ENCODE assay signal across 31 mouse cellular contexts in the genomic region with DNA sequence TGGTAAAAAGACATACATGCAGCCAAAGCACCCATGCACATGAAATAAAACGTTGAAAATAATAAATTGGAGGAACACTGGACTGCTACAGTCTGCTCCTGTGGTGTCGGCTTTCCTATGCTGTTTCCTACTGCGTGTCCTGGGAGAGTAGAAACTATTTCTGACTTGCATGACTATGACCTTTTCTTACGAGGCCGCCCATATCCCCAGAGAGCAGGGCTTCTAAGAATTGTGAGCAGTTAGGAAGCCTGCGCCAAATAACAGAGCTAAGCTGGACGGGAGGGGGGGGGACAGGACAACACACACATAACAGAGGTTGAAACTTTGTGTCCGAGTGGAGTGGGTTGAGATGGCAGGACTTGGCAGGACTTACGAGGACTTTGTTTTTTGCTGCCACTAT. TPM values are rescaled to one million over a fixed set of nuclear protein-coding genes. Genes with fewer than 3 reads are reported as not detected.
DNase-seq lines count a peak whose midpoint lies in the region; ATAC-seq and TF ChIP-seq lines count a peak whose summit lies in the region.
"Had no signal": no experiment of that assay in that cellular context is flagged by ENCODE, and none has a peak within 500 bp of the region (broad histone marks: within the 10 kb centered on the region; RNA-seq: fewer than 3 reads in every experiment).

No protein-coding gene starts in this region.

- 84% methylated on average over 9 of the region's 9 CpGs for WGBS in heart, embryonic 10.5 days
- WGBS in liver, postnatal 0 days (ENCODE audit: insufficient replicate concordance), result 80% methylated on average over 9 of the region's 9 CpGs

- no peak for ATAC-seq in liver, postnatal 0 days
- ATAC-seq: forebrain, embryonic 16.5 days; inflammation-experienced regulatory T-cells, adult 6 months; liver, embryonic 12.5 days; lung, postnatal 0 days had no signal

- no peaks in the 10 kb centered on the region for H3K4me1 ChIP-seq in heart, embryonic 10.5 days
- no peaks in the 10 kb centered on the region for H3K4me1 ChIP-seq in liver, postnatal 0 days (ENCODE audit: insufficient read depth)
- H3K4me1 ChIP-seq: embryonic facial prominence, embryonic 13.5 days; heart, embryonic 15.5 days; hindbrain, embryonic 10.5 days; hindbrain, embryonic 15.5 days; kidney, embryonic 15.5 days; liver, embryonic 12.5 days; midbrain, embryonic 12.5 days; neural tube, embryonic 12.5 days had no signal

- no peak overlapping the region for H3K4me3 ChIP-seq in heart, embryonic 10.5 days
- no peak overlapping the region for H3K4me3 ChIP-seq in liver, postnatal 0 days (ENCODE audit: low read depth, low read length)
- H3K4me3 ChIP-seq: embryonic facial prominence, embryonic 13.5 days; heart, embryonic 15.5 days; hindbrain, embryonic 10.5 days; hindbrain, embryonic 15.5 days; kidney, embryonic 15.5 days; liver, embryonic 12.5 days; megakaryocyte, embryonic 14.5 days; midbrain, embryonic 12.5 days; myocyte; neural tube, embryonic 12.5 days had no signal

- H3K27ac ChIP-seq in heart, embryonic 10.5 days, result no peak overlapping the region
- no peak overlapping the region for H3K27ac ChIP-seq in liver, postnatal 0 days (ENCODE audit: low read depth)
- H3K27ac ChIP-seq: embryonic facial prominence, embryonic 13.5 days; heart, embryonic 15.5 days; hindbrain, embryonic 10.5 days; hindbrain, embryonic 15.5 days; kidney, embryonic 15.5 days; liver, embryonic 12.5 days; midbrain, embryonic 12.5 days; neural tube, embryonic 12.5 days had no signal

- H3K9ac ChIP-seq in liver, postnatal 0 days (replicated peaks), result no peak overlapping the region
- H3K9ac ChIP-seq: embryonic facial prominence, embryonic 13.5 days; heart, embryonic 15.5 days; hindbrain, embryonic 15.5 days; kidney, embryonic 15.5 days; liver, embryonic 12.5 days; midbrain, embryonic 12.5 days; neural tube, embryonic 12.5 days had no signal

- peaks cover 18% of the 10 kb centered on the region for H3K36me3 ChIP-seq in heart, embryonic 10.5 days
- peaks cover 24% of the 10 kb centered on the region for H3K36me3 ChIP-seq in liver, postnatal 0 days (replicated peaks; ENCODE audit: insufficient read depth, low read length)

- DNase-seq in adrenal gland, postnatal 10 days, result peak; percentile 27
- no peak for DNase-seq in adrenal gland, postnatal 25 days
- peak; percentile 37 to 42 for DNase-seq in heart, adult 18-20 months
- DNase-seq in heart, embryonic 10.5 days (ENCODE audit: low spot score), result no peak
- peak; percentile 15 for DNase-seq in kidney, postnatal 10 days
- DNase-seq in kidney, postnatal 25 days, result no peak
- no peak for DNase-seq in liver, postnatal 0 days
- DNase-seq: cerebellum, adult 11 months; cerebellum, adult 9-11 months; kidney, adult 11 months; layer of hippocampus, postnatal 36 days; left cerebral cortex, postnatal 4 days; lung, adult 18-20 months; lung, postnatal 4 days; right cerebral cortex, postnatal 4 days; thymus, adult 2 months; thymus, postnatal 36 days had no signal

- H3K9me3 ChIP-seq in heart, embryonic 10.5 days, result no peaks in the 10 kb centered on the region
- no peaks in the 10 kb centered on the region for H3K9me3 ChIP-seq in liver, postnatal 0 days (ENCODE audit: low read length)
- H3K9me3 ChIP-seq: embryonic facial prominence, embryonic 13.5 days; G1E; heart, embryonic 15.5 days; hindbrain, embryonic 10.5 days; hindbrain, embryonic 15.5 days; kidney, embryonic 15.5 days; liver, embryonic 12.5 days; megakaryocyte, embryonic 14.5 days; midbrain, embryonic 12.5 days; neural tube, embryonic 12.5 days had no signal

- no peak overlapping the region for H3K4me2 ChIP-seq in liver, postnatal 0 days (ENCODE audit: low read depth, low read length)
- H3K4me2 ChIP-seq: embryonic facial prominence, embryonic 13.5 days; heart, embryonic 15.5 days; hindbrain, embryonic 15.5 days; kidney, embryonic 15.5 days; liver, embryonic 12.5 days; midbrain, embryonic 12.5 days; neural tube, embryonic 12.5 days had no signal

- TF ChIP-seq EP300 in liver, postnatal 0 days (IDR thresholded peaks at IDR 0.05; ENCODE audit: low read depth), result no peak

- no peak for TF ChIP-seq CTCF in liver, postnatal 0 days (IDR thresholded peaks at IDR 0.05; ENCODE audit: low read depth)

- H3K27me3 ChIP-seq in heart, embryonic 10.5 days (ENCODE audit: insufficient read depth, poor library complexity, severe bottlenecking), result no peaks in the 10 kb centered on the region
- H3K27me3 ChIP-seq in liver, postnatal 0 days (ENCODE audit: insufficient read depth, low read length), result no peaks in the 10 kb centered on the region
- H3K27me3 ChIP-seq: embryonic facial prominence, embryonic 13.5 days; heart, embryonic 15.5 days; hindbrain, embryonic 15.5 days; kidney, embryonic 15.5 days; liver, embryonic 12.5 days; megakaryocyte, embryonic 14.5 days; midbrain, embryonic 12.5 days; neural tube, embryonic 12.5 days had no signal

RNA-seq across cellular contexts. Expression of gene Apaf1, which starts 51.4 kb away (rescaled TPM):
- 10 to 100 TPM; 13.5 to 14.7 TPM for total RNA-seq in adrenal gland, postnatal 10 days (2021)
- 6.2 and 8.3 TPM in 2 replicates for total RNA-seq in adrenal gland, postnatal 25 days (2021)
- total RNA-seq in heart, adult 18-20 months (2021), result 1 to 10 TPM; 5.6 to 6.5 TPM
- polyA plus RNA-seq in heart, embryonic 10.5 days (2016; fragmentation: Nextera tagmentation; extraction: Ambion mirVana), result 17.7 and 17.8 TPM in 2 replicates
- polyA plus RNA-seq in liver, postnatal 0 days (2015; fragmentation: Nextera tagmentation; extraction: Ambion mirVana), result 5.9 and 6.8 TPM in 2 replicates

RNA-seq across cellular contexts. Expression of gene Ikbip, which starts 51.6 kb away (rescaled TPM):
- 10 to 100 TPM; 30.4 to 34.5 TPM for total RNA-seq in adrenal gland, postnatal 10 days (2021)
- total RNA-seq in adrenal gland, postnatal 25 days (2021), result 32.8 and 34.0 TPM in 2 replicates
- total RNA-seq in heart, adult 18-20 months (2021), result 10 to 100 TPM; 18.4 to 20.9 TPM
- polyA plus RNA-seq in heart, embryonic 10.5 days (2016; fragmentation: Nextera tagmentation; extraction: Ambion mirVana), result 39.1 and 39.2 TPM in 2 replicates
- 5.6 and 5.7 TPM in 2 replicates for polyA plus RNA-seq in liver, postnatal 0 days (2015; fragmentation: Nextera tagmentation; extraction: Ambion mirVana)

Comparison
In these comparisons a context has a peak if more than half of its experiments do, and no peak if none do; other contexts are left out.
1. DNase-seq: peak in adrenal gland, postnatal 10 days (single experiment), heart, adult 18-20 months (2 of 2) and kidney, postnatal 10 days (single experiment); none in adrenal gland, postnatal 25 days (single experiment), heart, embryonic 10.5 days (single experiment), kidney, postnatal 25 days (0 of 2) and liver, postnatal 0 days (single experiment).